Mouse (Mus musculus) lung, embryonic 15.5 days (tissue): Measurements from ENCODE around the gene Il5. TPM values are rescaled to one million over a fixed set of nuclear protein-coding genes. Genes with fewer than 3 reads are reported as not detected.

Experiments
- ATAC-seq: fragments of 200-750 bp; cut with Nextera tagmentation; 2 replicates; pipeline ENCODE4 v1.8.0; 2017; ENCODE audit warnings: moderate number of reproducible peaks, borderline replicate concordance; ENCODE audit not compliant: low FRiP score, low TSS enrichment; ENCODE audit errors: extremely low read depth
- H3K27ac ChIP-seq: fragments of 300-500 bp; sonication (generic); 2 replicates; pipeline ENCODE4 v1.5.1; 2015; ENCODE audit warnings: moderate library complexity, mild to moderate bottlenecking, inconsistent platforms
- H3K27me3 ChIP-seq: fragments of 300-500 bp; sonication (generic); 2 replicates; pipeline ENCODE4 v1.6.1; 2015; ENCODE audit warnings: inconsistent platforms
- H3K36me3 ChIP-seq: fragments of 300-500 bp; sonication (generic); 2 replicates; pipeline ENCODE4 v1.6.1; 2015; ENCODE audit warnings: inconsistent platforms
- H3K4me1 ChIP-seq: fragments of 300-500 bp; sonication (generic); 2 replicates; pipeline ENCODE4 v1.6.1; 2015; ENCODE audit warnings: inconsistent platforms
- H3K4me2 ChIP-seq: fragments of 300-500 bp; sonication (generic); 2 replicates; pipeline ENCODE4 v1.6.1; 2015; ENCODE audit warnings: inconsistent platforms, mild to moderate bottlenecking, moderate library complexity
- H3K4me3 ChIP-seq: fragments of 300-500 bp; sonication (generic); 2 replicates; pipeline ENCODE4 v1.5.1; 2015; ENCODE audit warnings: mild to moderate bottlenecking, inconsistent platforms
- H3K9ac ChIP-seq: fragments of 300-500 bp; sonication (generic); 2 replicates; pipeline ENCODE4 v1.6.1; 2015; ENCODE audit warnings: inconsistent platforms
- H3K9me3 ChIP-seq: fragments of 300-500 bp; sonication (generic); 2 replicates; pipeline ENCODE4 v1.6.1; 2016; ENCODE audit warnings: inconsistent platforms
- WGBS: fragments of 180-500 bp; shearing (Covaris S2); methylation state at CpG from one replicate; pipeline ENCODE4 v1.1.7; 2015; 5-methylcytosine and 5-hydroxymethylcytosine counted together
- polyA plus RNA-seq: library from polyadenylated mRNA; unstranded; fragments of >200 nt; fragmentation: Nextera tagmentation; extraction: Ambion mirVana; gene quantifications from 2 replicates; pipeline ENCODE4 v1.2.1, GENCODE M21; 2015

Gene Il5
- 0.15 TPM in 1 of 2 replicates, not detected in the other for polyA plus RNA-seq

GRCm38 (mm10) chr11:53720715-53721114, at the start of gene Il5:
Il5 (plus strand) TSS chr11:53720794.
- WGBS: 70% methylated on average over 6 of the region's 6 CpGs

GRCm38 (mm10) chr11:53671414-53671813, 49.2 kb upstream of the Il5 start:
- H3K4me1 ChIP-seq: no peaks in the 10 kb centered on the region
- ATAC-seq: no peak
- 91% methylated on average over 4 of the region's 4 CpGs for WGBS
- no peak overlapping the region for H3K4me2 ChIP-seq
- H3K9ac ChIP-seq: no peak overlapping the region
- no peak overlapping the region for H3K4me3 ChIP-seq
- H3K27me3 ChIP-seq: no peaks in the 10 kb centered on the region
- H3K9me3 ChIP-seq: no peaks in the 10 kb centered on the region
- peaks cover 63% of the 10 kb centered on the region for H3K36me3 ChIP-seq
- H3K27ac ChIP-seq: no peak overlapping the region

More at GRCm38 (mm10) chr11:53720715-53721114, at the start of gene Il5:
- no peaks in the 10 kb centered on the region for H3K4me1 ChIP-seq
- H3K4me3 ChIP-seq: no peak within 1 kb of the TSS
- H3K27me3 ChIP-seq: no peaks in the 10 kb centered on the region; the same call in 1 of the 2 replicates
- H3K27ac ChIP-seq: no peak within 1 kb of the TSS
- no peaks in the 10 kb centered on the region for H3K36me3 ChIP-seq
- H3K9ac ChIP-seq: no peak within 1 kb of the TSS
- no peak for ATAC-seq
- H3K4me2 ChIP-seq: no peak within 1 kb of the TSS
- H3K9me3 ChIP-seq: no peaks in the 10 kb centered on the region

- no peak overlapping the region for H3K9ac ChIP-seq
- ATAC-seq: no peak
- 64% methylated on average over 4 of the region's 4 CpGs for WGBS
- H3K4me1 ChIP-seq: peaks cover 8% of the 10 kb centered on the region; the same call in 1 of the 2 replicates
- H3K36me3 ChIP-seq: peaks cover 45% of the 10 kb centered on the region
- no peaks in the 10 kb centered on the region for H3K27me3 ChIP-seq
- H3K9me3 ChIP-seq: no peaks in the 10 kb centered on the region
- H3K4me3 ChIP-seq: no peak overlapping the region
- no peak overlapping the region for H3K27ac ChIP-seq
- no peak overlapping the region for H3K4me2 ChIP-seq
Measured at GRCm38 (mm10) chr11:53680141-53680540, 40.5 kb upstream of the Il5 start.

- 94% methylated on average over 2 of the region's 2 CpGs for WGBS
Measured at GRCm38 (mm10) chr11:53681686-53682085, 38.9 kb upstream of the Il5 start.

GRCm38 (mm10) chr11:53682170-53682569, 38.4 kb upstream of the Il5 start:
- Histone ChIP-seq H3K36me3 (peaks cover 33% of the 10 kb centered on the region), H3K9ac (no peak overlapping the region), H3K27me3 (no peaks in the 10 kb centered on the region), H3K4me2 (no peak overlapping the region), H3K9me3 (no peaks in the 10 kb centered on the region), H3K4me3 (no peak overlapping the region), H3K4me1 (peaks cover 8% of the 10 kb centered on the region; the same call in 1 of the 2 replicates), H3K27ac (peak overlapping the region; percentile 55)
- ATAC-seq: peak; percentile 74
- WGBS: 32% methylated on average over 2 of the region's 2 CpGs

More at GRCm38 (mm10) chr11:53681686-53682085, 38.9 kb upstream of the Il5 start:
- Histone ChIP-seq H3K4me3 (no peak overlapping the region), H3K36me3 (peaks cover 34% of the 10 kb centered on the region), H3K27me3 (no peaks in the 10 kb centered on the region), H3K9me3 (no peaks in the 10 kb centered on the region), H3K9ac (no peak overlapping the region), H3K27ac (no peak overlapping the region), H3K4me1 (peaks cover 8% of the 10 kb centered on the region; the same call in 1 of the 2 replicates), H3K4me2 (no peak overlapping the region)
- no peak for ATAC-seq

GRCm38 (mm10) chr11:53682994-53683530, 37.5 kb upstream of the Il5 start:
- Histone ChIP-seq H3K9me3 (no peaks in the 10 kb centered on the region), H3K4me2 (no peak overlapping the region), H3K27ac (peak overlapping the region; percentile 55), H3K27me3 (no peaks in the 10 kb centered on the region), H3K36me3 (peaks cover 35% of the 10 kb centered on the region), H3K9ac (no peak overlapping the region), H3K4me1 (peaks cover 8% of the 10 kb centered on the region; the same call in 1 of the 2 replicates), H3K4me3 (no peak overlapping the region)
- ATAC-seq: peak; percentile 67; the same call in 1 of the 2 replicates
- 62% methylated on average over 9 of the region's 9 CpGs for WGBS

- WGBS: 40% methylated on average over 10 of the region's 10 CpGs
- ATAC-seq: peak; percentile 94
- peak overlapping the region; percentile 23; the same call in 1 of the 2 replicates for H3K27ac ChIP-seq
Measured at GRCm38 (mm10) chr11:53691979-53692378, 28.6 kb upstream of the Il5 start.

GRCm38 (mm10) chr11:53698521-53698920, 22.1 kb upstream of the Il5 start:
- no peak overlapping the region for H3K27ac ChIP-seq
- 81% methylated on average over 2 of the region's 2 CpGs for WGBS
- no peak overlapping the region for H3K9ac ChIP-seq
- no peaks in the 10 kb centered on the region for H3K9me3 ChIP-seq
- peaks cover 34% of the 10 kb centered on the region for H3K36me3 ChIP-seq
- H3K27me3 ChIP-seq: no peaks in the 10 kb centered on the region
- no peak for ATAC-seq
- no peaks in the 10 kb centered on the region for H3K4me1 ChIP-seq
- H3K4me2 ChIP-seq: no peak overlapping the region
- H3K4me3 ChIP-seq: no peak overlapping the region

More at GRCm38 (mm10) chr11:53691979-53692378, 28.6 kb upstream of the Il5 start:
- no peaks in the 10 kb centered on the region for H3K27me3 ChIP-seq
- no peak overlapping the region for H3K9ac ChIP-seq
- no peak overlapping the region for H3K4me3 ChIP-seq
- no peak overlapping the region for H3K4me2 ChIP-seq
- no peaks in the 10 kb centered on the region for H3K9me3 ChIP-seq
- no peaks in the 10 kb centered on the region for H3K4me1 ChIP-seq
- H3K36me3 ChIP-seq: peaks cover 31% of the 10 kb centered on the region

- H3K4me1 ChIP-seq: no peaks in the 10 kb centered on the region
- H3K4me2 ChIP-seq: no peak overlapping the region
- ATAC-seq: no peak
- WGBS: 81% methylated on average over 4 of the region's 4 CpGs
- H3K9me3 ChIP-seq: no peaks in the 10 kb centered on the region
- H3K36me3 ChIP-seq: peaks cover 37% of the 10 kb centered on the region
- no peak overlapping the region for H3K27ac ChIP-seq
- no peaks in the 10 kb centered on the region for H3K27me3 ChIP-seq
- H3K4me3 ChIP-seq: no peak overlapping the region
- H3K9ac ChIP-seq: no peak overlapping the region
Measured at GRCm38 (mm10) chr11:53699351-53699750, 21.2 kb upstream of the Il5 start.

- Histone ChIP-seq H3K4me2 (peak overlapping the region; percentile 87), H3K9me3 (no peaks in the 10 kb centered on the region), H3K9ac (peak overlapping the region; percentile 91), H3K4me1 (peaks cover 10% of the 10 kb centered on the region), H3K36me3 (peaks cover 7% of the 10 kb centered on the region; the same call in 1 of the 2 replicates), H3K4me3 (peak overlapping the region; percentile 90), H3K27me3 (no peaks in the 10 kb centered on the region), H3K27ac (peak overlapping the region; percentile 94)
- ATAC-seq: peak; percentile 69
- 5% methylated on average over 29 of the region's 29 CpGs for WGBS
Measured at GRCm38 (mm10) chr11:53706236-53706933, 14.2 kb upstream of the Il5 start.

GRCm38 (mm10) chr11:53706934-53707717, 13.5 kb upstream of the Il5 start, which contains the start of gene Rad50:
Rad50 (minus strand) TSS chr11:53707319.
- WGBS: 3% methylated on average over 55 of the region's 55 CpGs
- ATAC-seq: peak; percentile 95

More at GRCm38 (mm10) chr11:53706934-53707717, 13.5 kb upstream of the Il5 start, which contains the start of gene Rad50:
- Histone ChIP-seq H3K27ac (peak within 1 kb of the TSS; percentile 94), H3K4me3 (peak within 1 kb of the TSS; percentile 90), H3K27me3 (no peaks in the 10 kb centered on the region), H3K4me2 (peak within 1 kb of the TSS; percentile 87), H3K36me3 (peaks cover 5% of the 10 kb centered on the region; the same call in 1 of the 2 replicates), H3K9ac (peak within 1 kb of the TSS; percentile 91), H3K9me3 (no peaks in the 10 kb centered on the region), H3K4me1 (peaks cover 10% of the 10 kb centered on the region)
